Mouse (Mus musculus): ENCODE measurements at regions not wholly inside any gene's neighbourhood (a gene's known extent, or its start where the extent isn't known, plus 50 kb on each side); places are given as distances from the start of the nearest gene placed in this dataset.

GRCm38 (mm10) chr17:51620528-51620927, 212.6 kb downstream of the Satb1 start:
- WGBS: 59% methylated on average over 3 of the region's 3 CpGs
- DNase-seq (ENCODE audit: extremely low read depth, low read depth, low spot score): no peak
- H3K79me2 ChIP-seq (ENCODE audit: control insufficient read depth, insufficient read depth, low read length): no peaks in the 10 kb centered on the region
- no peak overlapping the region for H3K9ac ChIP-seq (ENCODE audit: low read depth, low read length)
- H3K4me3 ChIP-seq (ENCODE audit: insufficient read depth, low read depth, low read length): no peak overlapping the region
- H3K27ac ChIP-seq (replicated peaks; ENCODE audit: insufficient read depth, low read depth, low read length): no peak overlapping the region
- H3K4me1 ChIP-seq (ENCODE audit: control insufficient read depth, insufficient read depth, low read length): no peaks in the 10 kb centered on the region
- no peaks in the 10 kb centered on the region for H3K27me3 ChIP-seq (ENCODE audit: control insufficient read depth, insufficient read depth, low read length)
- H3K36me3 ChIP-seq (ENCODE audit: control insufficient read depth, insufficient read depth, low read length): no peaks in the 10 kb centered on the region
- TF ChIP-seq CTCF (IDR thresholded peaks at IDR 0.05; ENCODE audit: low read depth, low read length) (no peak), POLR2A (IDR thresholded peaks at IDR 0.05; ENCODE audit: extremely low read depth, insufficient read depth, low read length) (no peak)

- no peak for DNase-seq (ENCODE audit: extremely low read depth, low read depth, low spot score)
- Histone ChIP-seq H3K4me1 (ENCODE audit: control insufficient read depth, insufficient read depth, low read length) (no peaks in the 10 kb centered on the region), H3K79me2 (ENCODE audit: control insufficient read depth, insufficient read depth, low read length) (no peaks in the 10 kb centered on the region), H3K27me3 (ENCODE audit: control insufficient read depth, insufficient read depth, low read length) (0 out of 2 replicates have a peak, but pooled peaks cover 2% of the 10 kb centered on the region), H3K9ac (ENCODE audit: low read depth, low read length) (no peak overlapping the region), H3K27ac (replicated peaks; ENCODE audit: insufficient read depth, low read depth, low read length) (no peak overlapping the region), H3K36me3 (ENCODE audit: control insufficient read depth, insufficient read depth, low read length) (no peaks in the 10 kb centered on the region), H3K4me3 (ENCODE audit: insufficient read depth, low read depth, low read length) (no peak overlapping the region)
- TF ChIP-seq POLR2A (IDR thresholded peaks at IDR 0.05; ENCODE audit: extremely low read depth, insufficient read depth, low read length) (no peak), CTCF (IDR thresholded peaks at IDR 0.05; ENCODE audit: low read depth, low read length) (no peak)
- 50% methylated on average over 1 of the region's 1 CpGs for WGBS
Measured at GRCm38 (mm10) chr17:51585263-51585662, 247.8 kb downstream of the Satb1 start.

GRCm38 (mm10) chr17:51583984-51584880, 248.9 kb downstream of the Satb1 start:
- TF ChIP-seq POLR2A (IDR thresholded peaks at IDR 0.05; ENCODE audit: extremely low read depth, insufficient read depth, low read length): no peak
- TF ChIP-seq CTCF (IDR thresholded peaks at IDR 0.05; ENCODE audit: low read depth, low read length): no peak

GRCm38 (mm10) chr17:51583277-51583676, 249.8 kb downstream of the Satb1 start:
- H3K9ac ChIP-seq (ENCODE audit: low read depth, low read length): no peak overlapping the region
- H3K36me3 ChIP-seq (ENCODE audit: control insufficient read depth, insufficient read depth, low read length): no peaks in the 10 kb centered on the region
- TF ChIP-seq CTCF (IDR thresholded peaks at IDR 0.05; ENCODE audit: low read depth, low read length) (no peak), POLR2A (IDR thresholded peaks at IDR 0.05; ENCODE audit: extremely low read depth, insufficient read depth, low read length) (no peak)
- DNase-seq (ENCODE audit: extremely low read depth, low read depth, low spot score): no peak
- WGBS: 83% methylated on average over 15 of the region's 15 CpGs
- no peaks in the 10 kb centered on the region for H3K4me1 ChIP-seq (ENCODE audit: control insufficient read depth, insufficient read depth, low read length)
- H3K27ac ChIP-seq (replicated peaks; ENCODE audit: insufficient read depth, low read depth, low read length): no peak overlapping the region
- no peaks in the 10 kb centered on the region for H3K79me2 ChIP-seq (ENCODE audit: control insufficient read depth, insufficient read depth, low read length)
- H3K27me3 ChIP-seq (ENCODE audit: control insufficient read depth, insufficient read depth, low read length): no peaks in the 10 kb centered on the region
- no peak overlapping the region for H3K4me3 ChIP-seq (ENCODE audit: insufficient read depth, low read depth, low read length)

More at GRCm38 (mm10) chr17:51583984-51584880, 248.9 kb downstream of the Satb1 start:
- no peak for DNase-seq (ENCODE audit: extremely low read depth, low read depth, low spot score)
- H3K4me1 ChIP-seq (ENCODE audit: control insufficient read depth, insufficient read depth, low read length): no peaks in the 10 kb centered on the region
- WGBS: 86% methylated on average over 19 of the region's 19 CpGs
- H3K36me3 ChIP-seq (ENCODE audit: control insufficient read depth, insufficient read depth, low read length): no peaks in the 10 kb centered on the region
- no peak overlapping the region for H3K9ac ChIP-seq (ENCODE audit: low read depth, low read length)
- no peak overlapping the region for H3K27ac ChIP-seq (replicated peaks; ENCODE audit: insufficient read depth, low read depth, low read length)
- H3K27me3 ChIP-seq (ENCODE audit: control insufficient read depth, insufficient read depth, low read length): 0 out of 2 replicates have a peak, but pooled peaks cover 2% of the 10 kb centered on the region
- no peak overlapping the region for H3K4me3 ChIP-seq (ENCODE audit: insufficient read depth, low read depth, low read length)
- no peaks in the 10 kb centered on the region for H3K79me2 ChIP-seq (ENCODE audit: control insufficient read depth, insufficient read depth, low read length)

- H3K4me3 ChIP-seq (ENCODE audit: insufficient read depth, low read depth, low read length): no peak overlapping the region
- DNase-seq (ENCODE audit: extremely low read depth, low read depth, low spot score): no peak
- H3K4me1 ChIP-seq (ENCODE audit: control insufficient read depth, insufficient read depth, low read length): no peaks in the 10 kb centered on the region
- WGBS: 73% methylated on average over 3 of the region's 3 CpGs
- H3K36me3 ChIP-seq (ENCODE audit: control insufficient read depth, insufficient read depth, low read length): no peaks in the 10 kb centered on the region
- H3K27ac ChIP-seq (replicated peaks; ENCODE audit: insufficient read depth, low read depth, low read length): no peak overlapping the region
- no peak overlapping the region for H3K9ac ChIP-seq (ENCODE audit: low read depth, low read length)
- TF ChIP-seq POLR2A (IDR thresholded peaks at IDR 0.05; ENCODE audit: extremely low read depth, insufficient read depth, low read length) (no peak), CTCF (IDR thresholded peaks at IDR 0.05; ENCODE audit: low read depth, low read length) (no peak)
- H3K79me2 ChIP-seq (ENCODE audit: control insufficient read depth, insufficient read depth, low read length): no peaks in the 10 kb centered on the region
- H3K27me3 ChIP-seq (ENCODE audit: control insufficient read depth, insufficient read depth, low read length): no peaks in the 10 kb centered on the region
Measured at GRCm38 (mm10) chr17:51555854-51556253, 277.2 kb downstream of the Satb1 start.

- 43% methylated on average over 2 of the region's 2 CpGs for WGBS
- TF ChIP-seq POLR2A (IDR thresholded peaks at IDR 0.05; ENCODE audit: extremely low read depth, insufficient read depth, low read length) (no peak), CTCF (IDR thresholded peaks at IDR 0.05; ENCODE audit: low read depth, low read length) (no peak)
- no peaks in the 10 kb centered on the region for H3K79me2 ChIP-seq (ENCODE audit: control insufficient read depth, insufficient read depth, low read length)
- H3K27ac ChIP-seq (replicated peaks; ENCODE audit: insufficient read depth, low read depth, low read length): no peak overlapping the region
- H3K27me3 ChIP-seq (ENCODE audit: control insufficient read depth, insufficient read depth, low read length): no peaks in the 10 kb centered on the region
- H3K4me1 ChIP-seq (ENCODE audit: control insufficient read depth, insufficient read depth, low read length): no peaks in the 10 kb centered on the region
- no peak for DNase-seq (ENCODE audit: extremely low read depth, low read depth, low spot score)
- H3K36me3 ChIP-seq (ENCODE audit: control insufficient read depth, insufficient read depth, low read length): no peaks in the 10 kb centered on the region
- no peak overlapping the region for H3K4me3 ChIP-seq (ENCODE audit: insufficient read depth, low read depth, low read length)
- H3K9ac ChIP-seq (ENCODE audit: low read depth, low read length): no peak overlapping the region
Measured at GRCm38 (mm10) chr17:51554446-51554845, 278.6 kb downstream of the Satb1 start.
